Mouse (Mus musculus) liver, embryonic 14.5 days (tissue): ENCODE results near the gene Zmym1. TPM values are rescaled to one million over a fixed set of nuclear protein-coding genes. Genes with fewer than 3 reads are reported as not detected.
A peak's percentile ranks its signal among the peaks of the same experiment; 100 is the strongest.

Experiments used
- ATAC-seq: fragments of 200-750 bp; cut with Nextera tagmentation; 2 replicates; pipeline ENCODE4 v1.8.0; 2017; ENCODE audit warnings: moderate number of reproducible peaks, mild to moderate bottlenecking, moderate library complexity; ENCODE audit not compliant: insufficient read depth
- DNase-seq, 3 experiments: peaks; one replicate each; pipeline ENCODE4 v3.0.0-alpha.2; 2012 to 2013; ENCODE audit warnings: low read depth in 3 of 3, low spot score in 3 of 3
- H3K27ac ChIP-seq: fragments of 300-500 bp; sonication (generic); 2 replicates; pipeline ENCODE4 v1.5.1; 2014; ENCODE audit warnings: moderate library complexity, mild to moderate bottlenecking, control low read depth, inconsistent platforms
- H3K27me3 ChIP-seq: fragments of 300-500 bp; sonication (generic); 2 replicates; pipeline ENCODE4 v1.6.1; 2014; ENCODE audit warnings: mild to moderate bottlenecking, low read length, moderate library complexity; ENCODE audit not compliant: control insufficient read depth, insufficient read depth
- H3K36me3 ChIP-seq: fragments of 300-500 bp; sonication (generic); replicated peaks from 2 replicates; pipeline ENCODE4 v1.6.1; 2014; ENCODE audit warnings: low read depth; ENCODE audit not compliant: control insufficient read depth, insufficient read depth
- H3K4me1 ChIP-seq, 2 experiments: fragments of 200-500 bp in 1 of 2; fragments of 300-500 bp in 1 of 2; sonication (generic) in 1 of 2; replicated peaks; 2 replicates each; pipeline ENCODE4 v1.6.1; 2012 to 2014; ENCODE audit warnings: antibody characterized with exemption in 1 of 2, inconsistent platforms in 1 of 2, low read length in 1 of 2; ENCODE audit not compliant: control insufficient read depth in 2 of 2, insufficient read depth in 2 of 2
- H3K4me2 ChIP-seq: fragments of 300-500 bp; sonication (generic); 2 replicates; pipeline ENCODE4 v1.6.1; 2014; ENCODE audit warnings: low read depth, mild to moderate bottlenecking, control low read depth, moderate library complexity
- H3K4me3 ChIP-seq, 2 experiments: fragments of 200-500 bp in 1 of 2; fragments of 300-500 bp in 1 of 2; sonication (generic) in 1 of 2; 2 replicates each; pipeline ENCODE4 v1.5.1; 2012 to 2014; ENCODE audit warnings: low read depth in 2 of 2, low read length in 2 of 2, mild to moderate bottlenecking in 2 of 2, control low read depth in 1 of 2, inconsistent platforms in 1 of 2, moderate library complexity in 1 of 2; ENCODE audit not compliant: insufficient read depth in 1 of 2
- H3K9ac ChIP-seq: fragments of 300-500 bp; sonication (generic); replicated peaks from 2 replicates; pipeline ENCODE4 v1.6.1; 2014; ENCODE audit warnings: mild to moderate bottlenecking, control low read depth, moderate library complexity
- H3K9me3 ChIP-seq: fragments of 300-500 bp; sonication (generic); 2 replicates; pipeline ENCODE4 v1.6.1; 2016; ENCODE audit warnings: low read length, mixed read lengths; ENCODE audit not compliant: control insufficient read depth
- CTCF ChIP-seq: IDR thresholded peaks from 2 replicates; pipeline ENCODE4 v1.5.1; 2016; ENCODE audit warnings: antibody characterized with exemption, low read depth, control low read depth
- EP300 ChIP-seq: IDR thresholded peaks from 2 replicates; pipeline ENCODE4 v1.6.1; 2016; ENCODE audit warnings: antibody characterized with exemption, low read depth
- whole genome bisulfite sequencing: fragments of 180-500 bp; shearing (Covaris S2); extraction: QIAGEN DNeasy Blood & Tissue Kit; methylation state at CpG from one replicate; pipeline ENCODE4 v1.1.7; 2014; ENCODE audit not compliant: insufficient replicate concordance; 5-methylcytosine and 5-hydroxymethylcytosine counted together
- polyA plus RNA-seq, 2 experiments: library from polyadenylated mRNA; depleted of rRNA in 1 of 2; stranded (reverse) in 1 of 2; unstranded in 1 of 2; fragments of >200 nt; fragmentation: Nextera tagmentation in 1 of 2; extraction: Ambion mirVana in 1 of 2; gene quantifications; 2 replicates each; pipeline versions ENCODE4 v1.2.1 to v1.2.3; 2012 to 2014

Gene Zmym1
- polyA plus RNA-seq, 2 experiments = 4.0 to 10.2 TPM

DNA sequence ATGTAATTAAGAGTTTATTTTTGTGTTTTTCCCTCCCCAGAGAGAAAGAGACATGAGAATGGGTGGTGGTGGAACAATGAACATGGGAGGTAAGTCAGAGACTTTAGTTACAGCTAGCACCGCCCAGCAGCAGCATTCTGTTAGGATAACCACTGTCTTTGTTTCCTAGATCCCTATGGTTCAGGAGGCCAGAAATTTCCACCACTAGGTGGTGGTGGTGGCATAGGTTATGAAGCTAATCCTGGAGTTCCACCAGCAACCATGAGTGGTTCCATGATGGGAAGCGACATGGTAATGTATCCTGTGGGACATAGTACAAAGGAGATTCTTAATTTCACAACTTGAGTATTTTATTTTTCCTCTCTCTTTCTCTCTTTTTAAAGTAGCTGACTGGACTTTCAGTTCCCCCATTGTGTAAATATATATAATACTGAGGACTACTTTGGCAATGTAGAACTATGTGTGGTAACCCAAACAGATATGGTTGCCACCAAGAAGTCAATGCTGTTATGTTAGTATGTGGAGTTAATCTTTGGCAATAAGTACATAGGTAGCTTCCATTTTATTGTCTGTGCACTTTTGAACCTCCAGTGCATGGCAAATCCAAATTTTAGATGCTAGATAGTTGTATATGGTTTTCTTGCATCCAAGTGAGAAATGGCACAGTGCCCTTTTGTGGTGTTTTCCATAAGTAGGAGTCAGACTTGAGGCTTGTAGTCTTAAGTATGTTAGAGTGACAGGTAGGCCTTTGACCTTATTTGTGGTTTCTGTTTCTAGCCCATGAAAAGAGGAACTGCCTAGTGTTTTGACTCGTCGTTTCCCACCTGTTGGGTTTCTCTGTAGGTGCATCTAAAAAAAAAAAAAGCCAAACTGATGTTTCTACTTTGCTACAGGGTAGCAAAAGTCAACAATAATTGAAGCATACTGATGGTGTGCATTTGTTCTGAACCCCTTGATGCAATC is 33.4 kb downstream of the Zmym1 start:
- Histone ChIP-seq H3K4me2 (no peak overlapping the region), H3K4me3 (no peak overlapping the region), H3K27ac (no peak overlapping the region), H3K4me1 (peaks cover 7 to 14% of the 10 kb centered on the region in 2 experiments), H3K36me3 (peaks cover 96% of the 10 kb centered on the region), H3K9me3 (no peaks in the 10 kb centered on the region), H3K27me3 (no peaks in the 10 kb centered on the region), H3K9ac (no peak overlapping the region)
- peak in 1 of 3 experiments; percentile 37 for DNase-seq
- ATAC-seq = no peak
- WGBS = 62% methylated on average over 4 of the region's 4 CpGs
- TF ChIP-seq EP300 = no peak
- peak; percentile 70 for TF ChIP-seq CTCF

DNA sequence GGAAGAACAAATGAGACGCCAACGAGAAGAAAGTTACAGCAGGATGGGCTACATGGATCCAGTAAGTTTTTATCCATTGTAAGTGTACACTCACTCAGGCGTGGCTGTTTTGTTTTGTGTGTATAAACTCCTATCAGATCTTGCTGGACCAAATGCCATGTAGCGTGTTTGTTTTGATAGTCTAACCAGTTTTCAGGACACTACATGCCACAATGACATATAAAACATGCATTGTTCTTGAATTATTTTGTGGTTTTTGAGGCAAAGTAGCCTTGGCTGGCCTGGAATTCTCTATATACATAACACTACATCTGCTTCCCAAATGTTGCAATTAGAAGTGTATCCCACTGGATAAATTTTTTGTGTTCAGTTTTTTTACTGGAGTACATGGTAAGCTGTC is 34.1 kb downstream of the Zmym1 start:
- peaks cover 7 to 14% of the 10 kb centered on the region in 2 experiments for H3K4me1 ChIP-seq
- no peaks in the 10 kb centered on the region for H3K9me3 ChIP-seq
- H3K27ac ChIP-seq = no peak overlapping the region
- DNase-seq (no peak), ATAC-seq (no peak)
- 82% methylated on average over 4 of the region's 4 CpGs for WGBS
- H3K36me3 ChIP-seq = peaks cover 91% of the 10 kb centered on the region
- no peaks in the 10 kb centered on the region for H3K27me3 ChIP-seq
- H3K4me3 ChIP-seq = no peak overlapping the region
- H3K9ac ChIP-seq = no peak overlapping the region
- no peak for TF ChIP-seq EP300
- TF ChIP-seq CTCF = no peak
- H3K4me2 ChIP-seq = no peak overlapping the region

DNA sequence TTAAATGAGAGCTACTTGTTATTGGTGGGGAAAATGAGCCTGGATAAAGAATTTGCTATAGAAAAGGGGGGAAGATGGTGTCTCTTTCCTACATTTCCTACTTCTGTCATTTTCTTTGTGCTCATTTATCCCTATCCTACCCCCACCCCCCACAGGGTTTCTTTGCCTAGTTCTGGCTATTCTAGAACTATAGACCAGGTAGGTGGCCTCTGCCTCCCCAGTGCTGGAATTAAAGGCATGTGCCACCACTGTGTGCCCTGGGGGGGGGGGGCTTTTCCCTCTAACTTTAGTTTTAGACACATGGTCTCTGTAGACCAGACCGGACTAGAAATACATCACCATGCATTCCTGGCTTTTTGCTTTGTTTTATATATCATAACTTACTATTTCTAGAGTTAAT is 36.7 kb downstream of the Zmym1 start:
- Histone ChIP-seq H3K4me2 (peak overlapping the region; percentile 98), H3K9me3 (no peaks in the 10 kb centered on the region), H3K4me3 (peak overlapping the region; percentile 83 to 94), H3K36me3 (peaks cover 66% of the 10 kb centered on the region), H3K4me1 (peaks cover 11 to 23% of the 10 kb centered on the region in 2 experiments), H3K27me3 (no peaks in the 10 kb centered on the region), H3K9ac (peak overlapping the region; percentile 97), H3K27ac (no peak overlapping the region)
- ATAC-seq (no peak), DNase-seq (no peak)
- WGBS = 61% methylated on average over 1 of the region's 1 CpGs
- no peak for TF ChIP-seq EP300
- TF ChIP-seq CTCF = no peak

DNA sequence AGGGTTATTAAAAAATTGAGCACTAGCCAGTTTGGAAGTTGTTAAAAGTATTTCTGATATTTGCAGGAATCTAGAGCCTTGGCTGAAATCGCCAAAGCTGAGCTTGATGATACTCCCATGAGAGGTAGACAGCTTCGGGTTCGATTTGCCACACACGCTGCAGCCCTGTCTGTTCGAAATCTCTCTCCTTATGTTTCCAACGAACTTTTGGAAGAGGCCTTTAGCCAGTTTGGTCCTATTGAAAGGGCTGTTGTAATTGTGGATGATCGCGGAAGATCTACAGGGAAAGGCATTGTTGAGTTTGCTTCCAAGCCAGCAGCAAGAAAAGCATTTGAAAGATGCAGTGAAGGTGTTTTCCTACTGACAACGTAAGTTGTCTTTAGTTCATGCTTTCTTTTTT is 37.8 kb downstream of the Zmym1 start:
- Histone ChIP-seq H3K27me3 (no peaks in the 10 kb centered on the region), H3K36me3 (peaks cover 59% of the 10 kb centered on the region), H3K27ac (no peak overlapping the region; the same call in 1 of the 2 replicates), H3K9me3 (no peaks in the 10 kb centered on the region), H3K4me3 (peak overlapping the region; percentile 83 to 94), H3K4me1 (peaks cover 11 to 23% of the 10 kb centered on the region in 2 experiments), H3K4me2 (peak overlapping the region; percentile 98), H3K9ac (peak overlapping the region; percentile 97)
- no peak for DNase-seq
- ATAC-seq = no peak
- WGBS = 4% methylated on average over 9 of the region's 9 CpGs
- TF ChIP-seq EP300 (no peak), CTCF (no peak)

DNA sequence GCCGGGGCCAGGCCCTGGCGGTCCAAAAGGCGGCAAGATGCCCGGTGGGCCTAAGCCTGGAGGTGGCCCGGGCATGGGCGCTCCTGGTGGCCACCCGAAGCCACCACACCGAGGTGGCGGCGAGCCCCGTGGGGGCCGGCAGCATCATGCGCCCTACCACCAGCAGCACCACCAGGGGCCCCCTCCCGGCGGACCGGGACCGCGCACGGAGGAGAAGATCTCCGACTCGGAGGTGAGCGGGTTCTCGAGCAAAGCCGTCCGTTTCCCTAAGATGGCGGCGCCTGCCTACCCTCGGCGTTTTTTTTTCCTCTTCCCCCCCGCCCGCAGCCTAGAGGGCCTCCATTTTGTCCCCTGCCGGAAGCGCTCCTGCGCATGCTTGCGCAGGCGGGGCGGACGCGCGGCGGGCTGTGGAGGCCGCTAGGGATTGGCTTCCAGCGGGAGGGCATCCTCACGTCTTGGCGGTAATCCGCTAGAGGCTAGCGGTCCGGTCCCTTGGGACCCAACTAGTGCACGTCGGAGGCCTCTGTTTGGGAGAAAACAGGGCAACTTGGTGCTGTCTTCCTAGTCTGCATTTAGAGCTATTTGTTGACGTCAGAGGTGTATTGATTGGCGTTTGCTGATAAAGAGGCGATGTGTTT is 38.8 kb downstream of the Zmym1 start:
- peaks cover 11 to 23% of the 10 kb centered on the region in 2 experiments for H3K4me1 ChIP-seq
- H3K9me3 ChIP-seq = no peaks in the 10 kb centered on the region
- H3K9ac ChIP-seq = peak overlapping the region; percentile 97
- peak overlapping the region; percentile 98 for H3K4me2 ChIP-seq
- H3K27ac ChIP-seq = peak overlapping the region; percentile 71
- ATAC-seq = peak; percentile 68
- WGBS = under 1% methylated on average over 53 of the region's 53 CpGs
- H3K27me3 ChIP-seq = no peaks in the 10 kb centered on the region
- peaks cover 48% of the 10 kb centered on the region for H3K36me3 ChIP-seq
- H3K4me3 ChIP-seq = peak overlapping the region; percentile 83 to 94
- peak; percentile 78 to 85 (median 79) for DNase-seq
- TF ChIP-seq CTCF (peak; percentile 49), EP300 (0 out of 2 replicates have a peak, but pooled peaks have one; percentile 18)
